Mouse (Mus musculus): ENCODE results near the gene Axin1. TPM values are rescaled to one million over a fixed set of nuclear protein-coding genes. Genes with fewer than 3 reads are reported as not detected.

Gene Axin1
- polyA plus RNA-seq, 1 experiment from 2014 or later: 12.9 TPM

DNA sequence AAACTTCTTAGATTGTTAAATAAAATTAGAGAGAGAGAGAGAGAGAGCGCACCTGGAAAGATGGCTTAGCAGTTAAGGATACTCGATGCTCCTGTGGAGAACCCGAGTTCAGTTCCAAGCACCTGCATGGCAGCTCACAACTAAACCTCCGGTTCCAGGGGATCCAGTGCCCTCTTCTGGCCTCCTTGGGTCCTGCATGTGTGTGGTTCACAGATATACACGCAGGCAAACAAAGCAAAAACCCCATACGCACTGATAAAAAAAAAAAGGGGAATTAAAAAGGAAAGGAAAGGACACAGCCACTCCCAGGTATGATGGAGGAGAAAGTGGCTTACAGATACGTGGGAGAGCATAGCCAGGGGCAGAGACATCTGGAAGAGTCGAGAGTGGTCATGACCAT is 94.4 kb downstream of the Axin1 start:
- ATAC-seq (ENCODE audit: low read depth) (no peak), DNase-seq (ENCODE audit: low spot score) (no peak)
- Histone ChIP-seq H3K4me3 (ENCODE audit: low read depth, low read length) (no peak overlapping the region), H3K9me3 (ENCODE audit: control insufficient read depth, low read length) (no peaks in the 10 kb centered on the region), H3K27me3 (replicated peaks; ENCODE audit: control insufficient read depth, insufficient read depth, low read length) (no peaks in the 10 kb centered on the region), H3K36me3 (ENCODE audit: control insufficient read depth, insufficient read depth, low read length) (no peaks in the 10 kb centered on the region), H3K4me2 (ENCODE audit: low read depth, low read length) (no peak overlapping the region), H3K27ac (replicated peaks; ENCODE audit: low read depth, low read length) (no peak overlapping the region), H3K9ac (ENCODE audit: low read depth, low read length) (no peak overlapping the region), H3K4me1 (ENCODE audit: control insufficient read depth, insufficient read depth, low read length) (no peaks in the 10 kb centered on the region)
- 72% methylated on average over 8 of the region's 8 CpGs for WGBS

DNA sequence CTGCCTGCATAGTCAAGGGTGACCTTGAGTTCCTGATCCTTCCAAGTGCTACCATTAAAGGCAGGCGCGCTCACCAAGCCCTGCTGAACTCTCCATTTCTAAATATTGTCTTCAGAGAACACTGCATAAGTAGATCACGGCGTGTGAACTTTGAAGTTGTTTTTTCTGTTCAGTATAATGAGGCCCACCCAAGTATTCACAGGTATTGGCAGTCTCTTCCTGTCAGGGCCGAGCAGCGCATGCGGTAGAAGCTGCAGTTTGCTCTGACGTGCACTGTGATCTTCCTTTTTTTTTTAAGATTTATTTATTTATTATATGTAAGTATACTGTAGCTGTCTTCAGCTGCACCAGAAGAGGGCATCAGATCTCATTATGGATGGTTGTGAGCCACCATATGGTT is 95.9 kb downstream of the Axin1 start:
- DNase-seq (ENCODE audit: low spot score) (no peak), ATAC-seq (ENCODE audit: low read depth) (no peak)
- Histone ChIP-seq H3K4me2 (ENCODE audit: low read depth, low read length) (no peak overlapping the region), H3K4me3 (ENCODE audit: low read depth, low read length) (no peak overlapping the region), H3K9me3 (ENCODE audit: control insufficient read depth, low read length) (no peaks in the 10 kb centered on the region), H3K27ac (replicated peaks; ENCODE audit: low read depth, low read length) (no peak overlapping the region), H3K36me3 (ENCODE audit: control insufficient read depth, insufficient read depth, low read length) (no peaks in the 10 kb centered on the region), H3K4me1 (ENCODE audit: control insufficient read depth, insufficient read depth, low read length) (no peaks in the 10 kb centered on the region), H3K9ac (ENCODE audit: low read depth, low read length) (no peak overlapping the region), H3K27me3 (replicated peaks; ENCODE audit: control insufficient read depth, insufficient read depth, low read length) (no peaks in the 10 kb centered on the region)
- 89% methylated on average over 8 of the region's 8 CpGs for WGBS

DNA sequence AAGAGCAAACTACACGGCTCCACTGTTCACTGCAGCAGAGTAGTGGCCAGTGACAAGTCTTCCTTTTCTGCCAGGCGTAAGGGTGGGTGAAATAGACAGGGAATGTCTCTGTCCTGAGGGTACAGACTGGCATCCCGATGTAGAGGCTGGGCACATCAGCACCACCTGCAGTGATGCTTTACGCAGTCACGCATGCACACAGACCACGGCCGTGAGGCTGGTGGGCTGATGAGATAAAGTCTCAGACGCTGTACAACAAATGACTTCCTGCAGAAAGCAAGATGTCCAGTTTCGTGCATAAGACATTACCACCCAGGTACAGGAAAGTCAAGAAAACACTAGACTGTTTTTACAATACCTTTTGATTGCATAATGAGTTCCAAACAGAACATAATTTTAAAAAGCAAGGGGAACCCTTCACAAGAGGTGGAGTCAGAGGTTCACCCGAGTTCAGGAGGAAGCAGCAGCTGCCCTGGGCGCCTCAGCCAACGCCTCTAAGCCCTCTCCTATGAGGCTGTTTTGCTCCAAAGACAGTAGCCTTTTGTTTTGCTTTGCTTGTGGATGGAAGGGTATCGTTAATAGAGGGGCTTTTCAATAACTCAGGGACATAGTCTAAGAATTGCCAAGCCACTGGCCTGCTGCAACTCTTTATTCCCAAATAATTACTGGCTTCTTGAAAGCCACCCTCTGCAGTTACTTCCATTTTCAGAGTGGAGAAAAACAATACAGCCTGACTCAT is 96.8 kb downstream of the Axin1 start:
- Histone ChIP-seq H3K4me3 (ENCODE audit: low read depth, low read length) (no peak overlapping the region), H3K27ac (replicated peaks; ENCODE audit: low read depth, low read length) (peak overlapping the region; percentile 17; the same call in 1 of the 2 replicates), H3K4me1 (ENCODE audit: control insufficient read depth, insufficient read depth, low read length) (no peaks in the 10 kb centered on the region), H3K27me3 (replicated peaks; ENCODE audit: control insufficient read depth, insufficient read depth, low read length) (no peaks in the 10 kb centered on the region), H3K9me3 (ENCODE audit: control insufficient read depth, low read length) (no peaks in the 10 kb centered on the region), H3K4me2 (ENCODE audit: low read depth, low read length) (no peak overlapping the region), H3K36me3 (ENCODE audit: control insufficient read depth, insufficient read depth, low read length) (no peaks in the 10 kb centered on the region), H3K9ac (ENCODE audit: low read depth, low read length) (no peak overlapping the region)
- 41% methylated on average over 13 of the region's 13 CpGs for WGBS
- ATAC-seq (ENCODE audit: low read depth) (no peak), DNase-seq (ENCODE audit: low spot score) (peak; percentile 27)

DNA sequence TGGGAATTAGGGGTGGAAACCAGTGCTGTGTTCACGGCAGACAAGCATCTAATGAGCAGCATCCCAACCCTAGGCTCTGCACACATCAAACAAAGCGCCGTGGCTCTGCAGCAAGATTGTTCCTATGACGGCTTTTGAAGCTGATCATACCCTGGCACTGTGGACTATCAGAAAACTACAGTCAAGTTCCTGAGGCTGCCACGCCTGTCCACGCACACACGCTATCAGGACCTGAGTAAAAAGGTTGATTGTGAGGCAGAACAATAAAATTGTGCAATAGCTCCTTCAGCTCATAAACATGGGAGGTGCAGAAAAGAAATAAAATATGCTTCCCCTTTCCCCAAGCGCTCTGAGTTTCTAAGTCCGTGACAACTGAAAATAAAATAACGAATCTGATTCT is 99.2 kb downstream of the Axin1 start:
- DNase-seq (ENCODE audit: low spot score) (no peak), ATAC-seq (ENCODE audit: low read depth) (no peak)
- Histone ChIP-seq H3K27me3 (replicated peaks; ENCODE audit: control insufficient read depth, insufficient read depth, low read length) (no peaks in the 10 kb centered on the region), H3K27ac (replicated peaks; ENCODE audit: low read depth, low read length) (no peak overlapping the region), H3K4me3 (ENCODE audit: low read depth, low read length) (no peak overlapping the region), H3K9me3 (ENCODE audit: control insufficient read depth, low read length) (no peaks in the 10 kb centered on the region), H3K36me3 (ENCODE audit: control insufficient read depth, insufficient read depth, low read length) (no peaks in the 10 kb centered on the region), H3K4me1 (ENCODE audit: control insufficient read depth, insufficient read depth, low read length) (no peaks in the 10 kb centered on the region), H3K4me2 (ENCODE audit: low read depth, low read length) (no peak overlapping the region), H3K9ac (ENCODE audit: low read depth, low read length) (no peak overlapping the region)
- 84% methylated on average over 10 of the region's 10 CpGs for WGBS

DNA sequence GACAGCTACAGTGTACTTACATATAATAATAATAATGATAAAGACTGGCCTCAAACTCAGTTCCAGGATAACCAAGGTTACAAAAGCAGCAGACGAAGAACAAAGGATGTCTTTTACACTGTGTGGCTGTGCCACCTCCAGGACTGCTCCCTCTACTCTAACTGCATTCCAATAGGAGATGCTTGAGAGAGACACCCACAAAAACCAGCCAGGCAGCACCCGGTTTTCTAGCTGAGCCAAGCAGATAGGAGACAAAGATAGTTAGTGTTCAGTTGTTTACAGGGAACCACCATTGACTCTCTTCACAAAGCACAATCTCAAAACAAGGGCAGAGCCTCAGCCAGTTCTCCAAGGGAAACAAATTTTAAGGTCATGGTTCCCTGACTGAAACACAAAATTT is 101.1 kb downstream of the Axin1 start:
- 59% methylated on average over 2 of the region's 2 CpGs for WGBS

DNA sequence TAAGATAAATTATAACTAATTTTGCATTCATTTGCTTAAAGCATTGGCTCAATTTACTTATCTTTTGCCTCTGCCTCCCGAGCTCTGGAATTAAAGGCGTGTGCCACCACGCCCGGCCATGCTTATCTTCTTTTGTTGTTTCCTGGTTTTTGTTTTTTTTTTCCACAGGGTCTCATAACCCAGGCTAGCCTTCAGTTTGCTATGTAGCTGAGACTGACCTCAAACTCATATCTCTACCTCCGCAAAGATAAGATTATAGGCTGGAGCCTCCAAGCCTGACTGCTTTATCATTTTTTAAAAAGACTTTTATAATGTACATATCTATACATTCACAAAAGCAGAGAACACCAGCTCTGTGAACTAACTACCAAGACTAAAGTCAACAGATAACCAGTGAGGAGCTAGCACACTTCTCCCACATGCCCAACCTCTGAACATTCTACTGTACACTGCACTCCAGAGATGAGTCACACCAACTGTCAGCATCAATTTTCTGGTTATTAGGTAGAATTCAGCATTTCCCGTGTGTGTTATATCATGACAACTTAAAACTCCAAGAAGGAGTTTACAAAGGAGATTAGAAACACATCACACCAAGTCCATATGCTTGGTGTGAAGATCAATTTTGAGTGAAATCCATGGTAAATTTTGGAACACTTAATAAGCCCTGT is 101.8 kb downstream of the Axin1 start:
- ATAC-seq (ENCODE audit: low read depth): no peak
- WGBS: 72% methylated on average over 6 of the region's 6 CpGs

More for the DNA sequence above, 101.1 kb downstream of the Axin1 start:
- Histone ChIP-seq H3K9ac (ENCODE audit: low read depth, low read length) (no peak overlapping the region), H3K9me3 (ENCODE audit: control insufficient read depth, low read length) (no peaks in the 10 kb centered on the region), H3K4me1 (ENCODE audit: control insufficient read depth, insufficient read depth, low read length) (peaks cover 6% of the 10 kb centered on the region), H3K27me3 (replicated peaks; ENCODE audit: control insufficient read depth, insufficient read depth, low read length) (no peaks in the 10 kb centered on the region), H3K4me2 (ENCODE audit: low read depth, low read length) (no peak overlapping the region), H3K36me3 (ENCODE audit: control insufficient read depth, insufficient read depth, low read length) (no peaks in the 10 kb centered on the region), H3K27ac (replicated peaks; ENCODE audit: low read depth, low read length) (no peak overlapping the region), H3K4me3 (ENCODE audit: low read depth, low read length) (no peak overlapping the region)
- DNase-seq (ENCODE audit: low spot score): no peak
- ATAC-seq (ENCODE audit: low read depth): no peak

DNA sequence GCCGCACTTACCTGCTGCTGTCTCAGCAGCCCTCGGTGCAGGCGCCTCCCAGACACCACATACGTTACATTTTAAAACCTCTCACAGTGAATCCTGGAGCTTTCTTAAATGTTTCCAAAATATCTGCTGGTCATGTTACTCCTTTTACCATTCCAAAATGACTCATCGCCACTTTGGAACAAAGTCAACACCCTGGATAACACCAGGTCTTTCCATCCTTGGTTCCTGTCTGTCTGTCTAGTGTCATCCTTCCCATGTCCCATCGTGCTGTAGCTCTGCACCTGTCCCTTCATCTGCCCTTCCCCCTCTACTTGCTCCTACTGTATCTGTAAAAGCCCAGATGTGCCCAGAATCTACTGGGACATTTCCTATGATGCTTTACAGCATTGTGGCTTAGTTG is 102.5 kb downstream of the Axin1 start:
- WGBS: 75% methylated on average over 6 of the region's 6 CpGs

More for the DNA sequence above, 101.8 kb downstream of the Axin1 start:
- Histone ChIP-seq H3K4me3 (ENCODE audit: low read depth, low read length) (no peak overlapping the region), H3K9ac (ENCODE audit: low read depth, low read length) (no peak overlapping the region), H3K4me1 (ENCODE audit: control insufficient read depth, insufficient read depth, low read length) (peaks cover 6% of the 10 kb centered on the region), H3K27ac (replicated peaks; ENCODE audit: low read depth, low read length) (no peak overlapping the region), H3K36me3 (ENCODE audit: control insufficient read depth, insufficient read depth, low read length) (no peaks in the 10 kb centered on the region), H3K4me2 (ENCODE audit: low read depth, low read length) (no peak overlapping the region), H3K9me3 (ENCODE audit: control insufficient read depth, low read length) (no peaks in the 10 kb centered on the region), H3K27me3 (replicated peaks; ENCODE audit: control insufficient read depth, insufficient read depth, low read length) (no peaks in the 10 kb centered on the region)
- DNase-seq (ENCODE audit: low spot score): no peak

DNA sequence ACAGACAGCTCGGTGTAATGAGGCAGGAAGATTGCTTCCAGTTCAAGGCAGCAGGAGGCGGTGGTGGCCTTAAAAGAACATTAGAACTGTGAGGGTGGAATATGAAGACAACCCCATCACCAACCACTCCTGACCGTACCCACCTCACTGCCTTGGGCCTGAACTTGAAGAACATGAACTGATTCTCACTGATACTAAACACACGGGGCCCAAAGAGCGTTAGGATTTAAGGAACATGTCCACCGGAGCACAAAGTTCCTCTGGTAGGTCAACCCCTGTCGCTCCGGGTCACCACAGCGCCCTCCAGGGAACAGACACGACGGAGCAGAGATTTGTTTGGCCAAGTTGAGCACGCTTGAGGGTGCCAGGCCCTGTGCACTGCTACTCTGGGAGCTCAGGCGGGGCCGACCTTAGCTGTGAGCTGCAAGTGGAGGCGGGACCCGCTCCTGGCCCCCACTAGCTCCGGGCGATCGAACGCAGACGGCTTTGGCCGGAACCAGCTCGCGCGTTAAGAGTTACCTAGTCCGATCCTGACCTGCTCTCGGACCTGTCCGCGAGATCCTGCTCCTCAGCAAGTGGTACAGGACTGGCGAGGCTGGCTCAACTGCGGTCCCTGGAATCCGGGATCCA is 105.1 kb downstream of the Axin1 start:
- Histone ChIP-seq H3K27ac (replicated peaks; ENCODE audit: low read depth, low read length) (peak overlapping the region; percentile 74), H3K9me3 (ENCODE audit: control insufficient read depth, low read length) (no peaks in the 10 kb centered on the region), H3K36me3 (ENCODE audit: control insufficient read depth, insufficient read depth, low read length) (no peaks in the 10 kb centered on the region), H3K27me3 (replicated peaks; ENCODE audit: control insufficient read depth, insufficient read depth, low read length) (no peaks in the 10 kb centered on the region), H3K4me1 (ENCODE audit: control insufficient read depth, insufficient read depth, low read length) (peaks cover 6% of the 10 kb centered on the region), H3K4me2 (ENCODE audit: low read depth, low read length) (peak overlapping the region; percentile 74), H3K9ac (ENCODE audit: low read depth, low read length) (peak overlapping the region; percentile 74), H3K4me3 (ENCODE audit: low read depth, low read length) (peak overlapping the region; percentile 84)
- peak; percentile 63 for DNase-seq (ENCODE audit: low spot score)
- peak; percentile 80 for ATAC-seq (ENCODE audit: low read depth)
- WGBS: under 1% methylated on average over 23 of the region's 32 CpGs

More for the DNA sequence above, 102.5 kb downstream of the Axin1 start:
- Histone ChIP-seq H3K9me3 (ENCODE audit: control insufficient read depth, low read length) (no peaks in the 10 kb centered on the region), H3K9ac (ENCODE audit: low read depth, low read length) (no peak overlapping the region), H3K4me1 (ENCODE audit: control insufficient read depth, insufficient read depth, low read length) (peaks cover 6% of the 10 kb centered on the region), H3K36me3 (ENCODE audit: control insufficient read depth, insufficient read depth, low read length) (no peaks in the 10 kb centered on the region), H3K27me3 (replicated peaks; ENCODE audit: control insufficient read depth, insufficient read depth, low read length) (no peaks in the 10 kb centered on the region), H3K27ac (replicated peaks; ENCODE audit: low read depth, low read length) (no peak overlapping the region), H3K4me3 (ENCODE audit: low read depth, low read length) (no peak overlapping the region), H3K4me2 (ENCODE audit: low read depth, low read length) (no peak overlapping the region)
- no peak for DNase-seq (ENCODE audit: low spot score)
- ATAC-seq (ENCODE audit: low read depth): no peak
